Mouse (Mus musculus) adrenal gland, postnatal 36 days (tissue): ENCODE measurements around the gene Rtp3. TPM values are rescaled to one million over a fixed set of nuclear protein-coding genes. Genes with fewer than 3 reads are reported as not detected.
A peak's percentile ranks its signal among the peaks of the same experiment; 100 is the strongest.

Experiments used
- DNase-seq, 2 experiments: peaks; one replicate each; pipeline ENCODE4 v3.0.0; 2021; ENCODE audit warnings: mixed read lengths in 1 of 2
- total RNA-seq, 2 experiments: library from RNA; stranded (reverse); gene quantifications; 2 replicates each; pipeline ENCODE4 v1.2.3; 2021

Gene Rtp3
- total RNA-seq, 2 experiments from 2014 or later = 2.3 to 4.9 TPM

- DNase-seq = no peak
These were observed 45.0 kb downstream of the Rtp3 start for GRCm38 (mm10) chr9:110945343-110945742.

GRCm38 (mm10) chr9:110944265-110944664 is 46.1 kb downstream of the Rtp3 start:
- no peak for DNase-seq

GRCm38 (mm10) chr9:110937506-110938490 is 52.6 kb downstream of the Rtp3 start:
- peak; percentile 40 to 44 for DNase-seq

- DNase-seq = no peak
These were observed 54.4 kb downstream of the Rtp3 start for GRCm38 (mm10) chr9:110935941-110936340.

Other genes starting within 250 kb of the Rtp3 start
- 1 to 10 TPM; 1.8 to 2.2 TPM for gene Myl3, start 248.7 kb downstream of the Rtp3 start, total RNA-seq
- gene Pth1r, start 243.4 kb downstream of the Rtp3 start, total RNA-seq = 10 to 100 TPM; 12.5 to 23.1 TPM
- not detected for gene Prss42, start 192.4 kb downstream of the Rtp3 start, total RNA-seq
- not detected for gene Prss44, start 176.6 kb downstream of the Rtp3 start, total RNA-seq
- not detected for gene Prss43, start 163.9 kb downstream of the Rtp3 start, total RNA-seq
- gene Prss45, start 156.0 kb downstream of the Rtp3 start, total RNA-seq = not detected
- not detected for gene Prss46, start 146.1 kb downstream of the Rtp3 start, total RNA-seq
- not detected for gene Prss50, start 132.6 kb downstream of the Rtp3 start, total RNA-seq
- gene Als2cl, start 110.7 kb downstream of the Rtp3 start, total RNA-seq = 10 to 100 TPM; 12.4 to 16.0 TPM
- 1 to 10 TPM; 2.0 to 3.0 TPM for gene Tmie, start 110.5 kb downstream of the Rtp3 start, total RNA-seq
- not detected for gene Fam240a, start 73.7 kb downstream of the Rtp3 start, total RNA-seq
- gene Tdgf1, start 44.4 kb downstream of the Rtp3 start, total RNA-seq = not detected
- 10 to 100 TPM in 1 of 2 experiments, 1 to 10 TPM in 1; 7.9 to 11.1 TPM for gene Lrrc2, start 39.0 kb downstream of the Rtp3 start, total RNA-seq
- 1 to 10 TPM in 1 of 2 experiments, under 1 TPM in 1; 0.66 to 1.1 TPM for gene Ltf, start 28.7 kb upstream of the Rtp3 start, total RNA-seq
- gene Ccrl2, start 66.9 kb upstream of the Rtp3 start, total RNA-seq = 1 to 10 TPM; 7.2 to 9.2 TPM
- 10 to 100 TPM; 53.0 to 57.3 TPM for gene Lrrfip2, start 127.0 kb upstream of the Rtp3 start, total RNA-seq